In genomic region chr2:138587795-138588545, GRCm38 (mm10) we compare ENCODE assay signal across 8 mouse cellular contexts.
DNase-seq lines count a peak whose midpoint lies in the region.
"Had no signal": no experiment of that assay in that cellular context is flagged by ENCODE, and none has a peak within 500 bp of the region (broad histone marks: within the 10 kb centered on the region; RNA-seq: fewer than 3 reads in every experiment).

No protein-coding gene starts in this region.

- intact Hi-C loops in heart, postnatal 25 days (cut with DNase I): no loop called here

- DNase-seq in left cerebral cortex, adult 18-20 months (ENCODE audit: low spot score in 2 of 2): peak; percentile 28 to 56
- DNase-seq in left cerebral cortex, adult 11 months (ENCODE audit: low spot score): no peak
- DNase-seq in frontal cortex, postnatal 10 days (ENCODE audit: low spot score in 2 of 2): peak; percentile 13 to 17
- peak; percentile 36 to 50 for DNase-seq in layer of hippocampus, postnatal 14 days (ENCODE audit: low spot score in 2 of 2)
- DNase-seq in right cerebral cortex, postnatal 25 days: peak; percentile 37
- no peak for DNase-seq in gastrocnemius, adult 8-10 months (ENCODE audit: low spot score in 2 of 2)
- no peak for DNase-seq in heart, postnatal 25 days (ENCODE audit: low spot score)
- DNase-seq: gastrocnemius, postnatal 10 days had no signal

Comparison
In these comparisons a context has a peak if more than half of its experiments do, and no peak if none do; other contexts are left out.
1. DNase-seq: peak in left cerebral cortex, adult 18-20 months (2 of 2), frontal cortex, postnatal 10 days (2 of 2), layer of hippocampus, postnatal 14 days (2 of 2) and right cerebral cortex, postnatal 25 days (single experiment); none in left cerebral cortex, adult 11 months (single experiment), gastrocnemius, adult 8-10 months (0 of 2) and heart, postnatal 25 days (single experiment).